Mouse (Mus musculus) myocyte (in vitro differentiated cells): Measurements from ENCODE around the gene Gm37240.

ENCODE experiments used
- CEBPB ChIP-seq: IDR thresholded peaks from 2 replicates; pipeline ENCODE4 v1.6.1; 2011; ENCODE audit warnings: mild to moderate bottlenecking, moderate library complexity; ENCODE audit not compliant: poor library complexity, insufficient read depth, severe bottlenecking
- E2F4 ChIP-seq: IDR thresholded peaks from one replicate; pipeline ENCODE4 v1.6.1; 2011; ENCODE audit warnings: mild to moderate bottlenecking, control low read depth, moderate library complexity; ENCODE audit not compliant: insufficient read depth
- MAX ChIP-seq: IDR thresholded peaks from one replicate; pipeline ENCODE4 v1.6.1; 2011; ENCODE audit warnings: low read depth, mild to moderate bottlenecking, control low read depth
- MYOD1 ChIP-seq, 3 experiments: IDR thresholded peaks; one replicate each; pipeline ENCODE4 v1.6.1; 2011; ENCODE audit warnings: control low read depth in 2 of 3, low read depth in 2 of 3, mild to moderate bottlenecking in 2 of 3, moderate library complexity in 1 of 3; ENCODE audit not compliant: insufficient read length in 2 of 3, control insufficient read depth in 1 of 3
- MYOG ChIP-seq, 3 experiments: IDR thresholded peaks; one replicate each; pipeline ENCODE4 v1.6.1; 2011; ENCODE audit warnings: control low read depth in 2 of 3, low read depth in 2 of 3, mild to moderate bottlenecking in 2 of 3; ENCODE audit not compliant: insufficient read length in 2 of 3, control insufficient read depth in 1 of 3, insufficient read depth in 1 of 3
- POLR2A ChIP-seq: IDR thresholded peaks from one replicate; pipeline ENCODE4 v1.6.1; 2011; ENCODE audit warnings: low read depth, mild to moderate bottlenecking, control low read depth, moderate library complexity; ENCODE audit not compliant: insufficient read length
- POLR2AphosphoS2 ChIP-seq: IDR thresholded peaks from one replicate; pipeline ENCODE4 v1.6.1; 2011; ENCODE audit warnings: low read depth, control low read depth; ENCODE audit not compliant: insufficient read length
- REST ChIP-seq: IDR thresholded peaks from one replicate; pipeline ENCODE4 v1.6.1; 2011; ENCODE audit warnings: mild to moderate bottlenecking, control low read depth, moderate library complexity; ENCODE audit not compliant: insufficient read depth, insufficient read length
- SRF ChIP-seq: IDR thresholded peaks from one replicate; pipeline ENCODE4 v1.6.1; 2011; ENCODE audit warnings: low read depth; ENCODE audit not compliant: control insufficient read depth, insufficient read length
- TCF12 ChIP-seq: IDR thresholded peaks from one replicate; pipeline ENCODE4 v1.6.1; 2011; ENCODE audit warnings: mild to moderate bottlenecking, control low read depth; ENCODE audit not compliant: poor library complexity, insufficient read depth, severe bottlenecking
- TCF3 ChIP-seq: IDR thresholded peaks from one replicate; pipeline ENCODE4 v1.6.1; 2011; ENCODE audit warnings: low read depth, control low read depth; ENCODE audit not compliant: insufficient read length
- USF1 ChIP-seq: IDR thresholded peaks from one replicate; pipeline ENCODE4 v1.6.1; 2011; ENCODE audit warnings: low read depth, mild to moderate bottlenecking, control low read depth, moderate library complexity

- TF ChIP-seq POLR2A: no peak
- TF ChIP-seq MYOG (IDR thresholded peaks at IDR 0.05; ENCODE audit: control insufficient read depth in 1 of 3, insufficient read depth in 1 of 3, insufficient read length in 2 of 3, low read depth in 2 of 3): no peak
- TF ChIP-seq USF1: no peak
- TF ChIP-seq POLR2AphosphoS2: no peak
- TF ChIP-seq MAX: no peak
- no peak for TF ChIP-seq MYOD1 (IDR thresholded peaks at IDR 0.05; ENCODE audit: control insufficient read depth in 1 of 3, insufficient read length in 2 of 3, low read depth in 2 of 3)
- no peak for TF ChIP-seq TCF3
- no peak for TF ChIP-seq TCF12
- TF ChIP-seq SRF: no peak
- TF ChIP-seq REST: no peak
- TF ChIP-seq CEBPB: no peak
- TF ChIP-seq E2F4: no peak
These were observed 1177.4 kb downstream of the Gm37240 start for GRCm38 (mm10) chr3:84709967-84710366.
